Mouse (Mus musculus): ENCODE measurements around the gene Bcl2. TPM values are rescaled to one million over a fixed set of nuclear protein-coding genes. Genes with fewer than 3 reads are reported as not detected.

Bcl2 gene
- total and polyA plus RNA-seq, 3 experiments, result 30.9 to 87.0 (median 38.8) TPM

DNA sequence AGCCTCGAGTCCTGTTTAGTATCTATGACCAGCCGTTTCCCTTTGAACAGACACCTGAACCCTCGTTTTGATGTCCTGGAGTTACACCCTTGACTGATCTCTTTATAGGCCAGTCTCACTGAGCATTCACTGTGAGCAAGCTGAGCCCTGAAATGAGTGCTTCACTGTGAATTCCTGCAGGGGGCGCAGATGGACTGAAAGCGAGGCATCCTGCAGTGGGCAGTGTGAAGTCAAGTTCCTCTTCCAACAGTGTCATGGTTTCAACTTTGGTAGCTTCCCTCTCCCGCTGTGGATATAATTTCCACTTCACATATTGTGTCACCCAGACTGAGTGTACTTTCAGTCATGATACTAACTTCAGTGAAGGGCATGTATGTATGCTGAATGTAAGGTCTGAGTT lies 202.5 kb downstream of the Bcl2 start (continued):
- TF ChIP-seq MEF2A (IDR thresholded peaks at IDR 0.05; ENCODE audit: extremely low read depth, insufficient replicate concordance, low read depth, low read length, poor library complexity, severe bottlenecking) (no peak), TBP (IDR thresholded peaks at IDR 0.05; ENCODE audit: low read depth, low read length) (0 out of 2 replicates have a peak, but pooled peaks have one; percentile 40), TCF12 (IDR thresholded peaks at IDR 0.05; ENCODE audit: low read depth, low read length) (peak; percentile 42; the same call in 1 of the 2 replicates), NRF1 (IDR thresholded peaks at IDR 0.05; ENCODE audit: insufficient read depth, low read depth, low read length, poor library complexity, severe bottlenecking) (no peak), EP300 (IDR thresholded peaks at IDR 0.05; ENCODE audit: low read depth in 1 of 2, low read length in 2 of 2) (0 out of 4 replicates have a peak, but pooled peaks of 1 of the 2 experiments have one; percentile 24), E2F4 (IDR thresholded peaks at IDR 0.05; ENCODE audit: borderline replicate concordance, low read depth, low read length) (no peak), SIN3A (IDR thresholded peaks at IDR 0.05; ENCODE audit: low read length) (peak; percentile 26; the same call in 1 of the 2 replicates), MAX (IDR thresholded peaks at IDR 0.05; ENCODE audit: low read length) (peak; percentile 58; the same call in 1 of the 2 replicates), MYB (IDR thresholded peaks at IDR 0.05; ENCODE audit: low read depth, low read length) (no peak), NELFE (IDR thresholded peaks at IDR 0.05; ENCODE audit: low read depth, low read length) (no peak), ZNF384 (IDR thresholded peaks at IDR 0.05; ENCODE audit: low read depth, low read length) (0 out of 2 replicates have a peak, but pooled peaks have one; percentile 26), GABPA (IDR thresholded peaks at IDR 0.05; ENCODE audit: low read depth, low read length) (no peak; the same call in 1 of the 2 replicates), MAFK (IDR thresholded peaks at IDR 0.05; ENCODE audit: borderline replicate concordance, low read depth, low read length) (no peak), MXI1 (IDR thresholded peaks at IDR 0.05; ENCODE audit: low read depth, low read length) (no peak), RCOR1 (IDR thresholded peaks at IDR 0.05; ENCODE audit: low read depth, low read length) (no peak; the same call in 1 of the 2 replicates), CHD1 (IDR thresholded peaks at IDR 0.05; ENCODE audit: low read depth, low read length) (no peak), TAL1 (IDR thresholded peaks at IDR 0.05; ENCODE audit: low read length) (no peak), POLR2A (IDR thresholded peaks at IDR 0.05; ENCODE audit: control insufficient read depth in 1 of 2, insufficient read depth in 1 of 2, low read depth in 1 of 2, low read length in 2 of 2, poor library complexity in 1 of 2) (no peak), JUND (IDR thresholded peaks at IDR 0.05; ENCODE audit: low read depth, low read length) (no peak)

DNA sequence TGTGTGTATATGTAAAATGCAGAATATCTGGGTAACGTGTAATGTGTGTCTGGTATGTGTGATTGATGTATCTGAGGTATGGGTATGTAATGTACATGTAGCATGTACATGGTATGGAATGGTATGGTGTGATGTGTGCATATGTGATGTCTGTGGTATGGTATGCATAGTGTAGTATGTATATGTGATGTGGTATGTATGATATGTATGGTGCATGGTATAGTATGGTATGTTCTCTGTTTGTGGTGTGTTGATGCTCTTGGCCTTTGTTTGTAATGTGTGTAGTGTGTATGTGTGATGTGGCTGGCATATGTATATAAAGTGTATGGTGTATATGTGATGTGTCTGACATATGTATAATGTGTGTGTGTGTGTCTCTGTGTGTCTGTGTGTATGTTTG lies 206.5 kb downstream of the Bcl2 start:
- Histone ChIP-seq H3K27me3 (ENCODE audit: control insufficient read depth in 1 of 2, insufficient read depth in 2 of 2, low read length in 2 of 2) (no peaks in the 10 kb centered on the region; a peak in 1 of 4 replicates), H3K4me1 (ENCODE audit: control insufficient read depth in 1 of 2, insufficient read depth in 2 of 2, low read length in 2 of 2) (no peaks in the 10 kb centered on the region), H3K4me3 (ENCODE audit: control insufficient read depth in 1 of 2, insufficient read depth in 1 of 2, low read depth in 2 of 2, low read length in 2 of 2) (no peak overlapping the region), H3K9me3 (replicated peaks; ENCODE audit: insufficient read depth, low read length) (no peaks in the 10 kb centered on the region), H3K27ac (ENCODE audit: control insufficient read depth, low read depth, low read length) (no peak overlapping the region), H3K9ac (ENCODE audit: control insufficient read depth, low read depth, low read length, poor library complexity, severe bottlenecking) (no peak overlapping the region), H3K79me2 (ENCODE audit: control insufficient read depth, insufficient read depth, low read length, poor library complexity) (no peaks in the 10 kb centered on the region), H3K36me3 (ENCODE audit: control insufficient read depth in 1 of 2, insufficient read depth in 2 of 2, low read length in 2 of 2) (no peaks in the 10 kb centered on the region)
- DNase-seq (ENCODE audit: low read depth, low spot score), result no peak
- no peak for TF ChIP-seq SMC3 (IDR thresholded peaks at IDR 0.05; ENCODE audit: low read depth, low read length)
- 0 out of 2 replicates have a peak, but pooled peaks have one; percentile 7 for TF ChIP-seq POLR2AphosphoS5 (IDR thresholded peaks at IDR 0.05; ENCODE audit: borderline replicate concordance, low read depth, low read length)
